ENCODE assay signal across 8 mouse cellular contexts in genomic region chr17:29436871-29437534, GRCm38 (mm10). TPM values are rescaled to one million over a fixed set of nuclear protein-coding genes. Genes with fewer than 3 reads are reported as not detected.
A peak's percentile ranks its signal among the peaks of the same experiment; 100 is the strongest.
DNase-seq lines count a peak whose midpoint lies in the region; ATAC-seq and TF ChIP-seq lines count a peak whose summit lies in the region.

No protein-coding gene starts in this region.

- no peak overlapping the region for H3ac ChIP-seq in myocyte (ENCODE audit: control insufficient read depth, insufficient read length)

- H3K4me3 ChIP-seq in E14TG2a.4 (replicated peaks; ENCODE audit: low read length) (peak overlapping the region; percentile 74), myocyte (peak overlapping the region; percentile 18)
- peak overlapping the region; percentile 54 for H3K4me3 ChIP-seq in forebrain, embryonic 10.5 days
- peak overlapping the region; percentile 52 for H3K4me3 ChIP-seq in heart, embryonic 15.5 days
- peak overlapping the region; percentile 66 for H3K4me3 ChIP-seq in liver, embryonic 12.5 days
- peak overlapping the region; percentile 30 for H3K4me3 ChIP-seq in stomach, embryonic 14.5 days (ENCODE audit: low read depth, low read length)

- peak overlapping the region; percentile 91 for H3K27ac ChIP-seq in forebrain, embryonic 10.5 days
- peak overlapping the region; percentile 93 for H3K27ac ChIP-seq in heart, embryonic 15.5 days
- H3K27ac ChIP-seq in liver, embryonic 12.5 days = peak overlapping the region; percentile 99
- H3K27ac ChIP-seq in stomach, embryonic 14.5 days (ENCODE audit: low read length) = peak overlapping the region; percentile 66; the same call in 1 of the 2 replicates

- H3K79me2 ChIP-seq in myocyte (ENCODE audit: control insufficient read depth, insufficient read depth) = no peaks in the 10 kb centered on the region

- ATAC-seq in heart, embryonic 15.5 days (replicated peaks; ENCODE audit: insufficient number of reproducible peaks, insufficient read depth, low FRiP score, low read depth) = peak; percentile 86
- ATAC-seq in liver, embryonic 12.5 days = peak; percentile 82
- ATAC-seq in stomach, embryonic 14.5 days (ENCODE audit: insufficient number of reproducible peaks, insufficient read depth, low FRiP score, low read depth) = peak; percentile 73; the same call in 1 of the 2 replicates

- H3K36me3 ChIP-seq in E14TG2a.4 (ENCODE audit: insufficient read depth, low read length) = no peaks in the 10 kb centered on the region
- H3K36me3 ChIP-seq in forebrain, embryonic 10.5 days (replicated peaks) = no peaks in the 10 kb centered on the region
- no peaks in the 10 kb centered on the region for H3K36me3 ChIP-seq in heart, embryonic 15.5 days
- H3K36me3 ChIP-seq in liver, embryonic 12.5 days = no peaks in the 10 kb centered on the region
- H3K36me3 ChIP-seq in myocyte (ENCODE audit: control insufficient read depth, insufficient read depth) = no peaks in the 10 kb centered on the region
- H3K36me3 ChIP-seq in stomach, embryonic 14.5 days (ENCODE audit: control insufficient read depth, insufficient read depth, low read length) = no peaks in the 10 kb centered on the region

- TF ChIP-seq POLR2A in myocyte (IDR thresholded peaks at IDR 0.05; ENCODE audit: insufficient read length, low read depth) = no peak

- no peak for TF ChIP-seq CTCF in E14TG2a.4 (conservative IDR thresholded peaks at IDR 0.05; ENCODE audit: low read length)

- peaks cover 77% of the 10 kb centered on the region for H3K4me1 ChIP-seq in E14TG2a.4 (replicated peaks; ENCODE audit: low read depth, low read length)
- peaks cover 75% of the 10 kb centered on the region for H3K4me1 ChIP-seq in forebrain, embryonic 10.5 days
- peaks cover 84% of the 10 kb centered on the region for H3K4me1 ChIP-seq in heart, embryonic 15.5 days (replicated peaks)
- H3K4me1 ChIP-seq in liver, embryonic 12.5 days = peaks cover 99% of the 10 kb centered on the region
- peaks cover 6% of the 10 kb centered on the region; the same call in 1 of the 2 replicates for H3K4me1 ChIP-seq in stomach, embryonic 14.5 days (ENCODE audit: control insufficient read depth, insufficient read depth, low read length)

- H3K9ac ChIP-seq in heart, embryonic 15.5 days = peak overlapping the region; percentile 54
- peak overlapping the region; percentile 85 for H3K9ac ChIP-seq in liver, embryonic 12.5 days
- no peak overlapping the region; the same call in 1 of the 2 replicates for H3K9ac ChIP-seq in stomach, embryonic 14.5 days (replicated peaks; ENCODE audit: low read depth, low read length)

- H3K27me3 ChIP-seq in E14TG2a.4 (ENCODE audit: insufficient read depth, low read length) (peaks cover 2% of the 10 kb centered on the region; the same call in 1 of the 2 replicates), myocyte (ENCODE audit: control insufficient read depth, insufficient read depth, insufficient read length) (no peaks in the 10 kb centered on the region)
- peaks cover 11% of the 10 kb centered on the region; the same call in 1 of the 2 replicates for H3K27me3 ChIP-seq in forebrain, embryonic 10.5 days (ENCODE audit: poor library complexity, severe bottlenecking)
- no peaks in the 10 kb centered on the region for H3K27me3 ChIP-seq in heart, embryonic 15.5 days
- H3K27me3 ChIP-seq in liver, embryonic 12.5 days (replicated peaks) = peaks cover 8% of the 10 kb centered on the region; the same call in 1 of the 2 replicates
- no peaks in the 10 kb centered on the region for H3K27me3 ChIP-seq in stomach, embryonic 14.5 days (ENCODE audit: control insufficient read depth, insufficient read depth, low read length)

- whole genome bisulfite sequencing in forebrain, embryonic 10.5 days = 0% methylated on average over 36 of the region's 36 CpGs
- 2% methylated on average over 35 of the region's 36 CpGs for WGBS in heart, embryonic 15.5 days
- WGBS in liver, embryonic 12.5 days (ENCODE audit: insufficient replicate concordance) = 2% methylated on average over 30 of the region's 36 CpGs
- WGBS in stomach, embryonic 14.5 days = 2% methylated on average over 36 of the region's 36 CpGs

- no peaks in the 10 kb centered on the region for H3K9me3 ChIP-seq in E14TG2a.4 (ENCODE audit: low read length)
- no peaks in the 10 kb centered on the region for H3K9me3 ChIP-seq in forebrain, embryonic 10.5 days
- no peaks in the 10 kb centered on the region for H3K9me3 ChIP-seq in heart, embryonic 15.5 days (replicated peaks)
- H3K9me3 ChIP-seq in liver, embryonic 12.5 days (replicated peaks) = no peaks in the 10 kb centered on the region
- H3K9me3 ChIP-seq in stomach, embryonic 14.5 days (ENCODE audit: control insufficient read depth, low read depth, low read length) = no peaks in the 10 kb centered on the region

- peak overlapping the region; percentile 83 for H3K4me2 ChIP-seq in heart, embryonic 15.5 days
- peak overlapping the region; percentile 69 for H3K4me2 ChIP-seq in liver, embryonic 12.5 days
- H3K4me2 ChIP-seq in myocyte (ENCODE audit: low read depth) = peak overlapping the region; percentile 72
- H3K4me2 ChIP-seq in stomach, embryonic 14.5 days (replicated peaks; ENCODE audit: low read depth, low read length) = peak overlapping the region; percentile 70

- DNase-seq in c-Kit-negative CD71-positive TER-119-positive erythroid progenitor cells, embryonic 14.5 days (ENCODE audit: low read depth, low spot score) = peak; percentile 74
- peak; percentile 81 for DNase-seq in forebrain, embryonic 10.5 days (ENCODE audit: extremely low spot score, low spot score)
- DNase-seq in kidney, postnatal 14 days = peak; percentile 83

TF ChIP-seq in myocyte, 11 proteins besides CTCF, POLR2A, EP300 and RAD21:
- peak in 1 of 3 experiments; percentile 63 for TF ChIP-seq MYOG (IDR thresholded peaks at IDR 0.05; ENCODE audit: control insufficient read depth in 1 of 3, insufficient read depth in 1 of 3, insufficient read length in 2 of 3, low read depth in 2 of 3)
- TF ChIP-seq TCF3 (IDR thresholded peaks at IDR 0.05; ENCODE audit: insufficient read length, low read depth) = no peak
- no peak for TF ChIP-seq POLR2AphosphoS2 (IDR thresholded peaks at IDR 0.05; ENCODE audit: insufficient read length, low read depth)
- no peak for TF ChIP-seq E2F4 (IDR thresholded peaks at IDR 0.05; ENCODE audit: insufficient read depth)
- TF ChIP-seq MYOD1 (IDR thresholded peaks at IDR 0.05; ENCODE audit: control insufficient read depth in 1 of 3, insufficient read length in 2 of 3, low read depth in 2 of 3) = peak in 2 of 3 experiments; percentile 10 to 45
- TF ChIP-seq TCF12 (IDR thresholded peaks at IDR 0.05; ENCODE audit: insufficient read depth, poor library complexity, severe bottlenecking) = no peak
- TF ChIP-seq REST (IDR thresholded peaks at IDR 0.05; ENCODE audit: insufficient read depth, insufficient read length) = no peak
- TF ChIP-seq MAX (IDR thresholded peaks at IDR 0.05; ENCODE audit: low read depth) = no peak
- no peak for TF ChIP-seq SRF (IDR thresholded peaks at IDR 0.05; ENCODE audit: control insufficient read depth, insufficient read length, low read depth)
- TF ChIP-seq CEBPB (IDR thresholded peaks at IDR 0.05; ENCODE audit: insufficient read depth, poor library complexity, severe bottlenecking) = no peak
- TF ChIP-seq USF1 (IDR thresholded peaks at IDR 0.05; ENCODE audit: low read depth) = no peak
TF ChIP-seq in myocyte: peak in this region for 2.

RNA-seq across cellular contexts. Expression of gene Pim1, which starts 53.5 kb away (rescaled TPM):
- polyA plus RNA-seq in forebrain, embryonic 10.5 days (2016; fragmentation: Nextera tagmentation; extraction: Ambion mirVana) = 32.2 and 33.1 TPM in 2 replicates
- polyA plus RNA-seq in heart, embryonic 15.5 days (2015; fragmentation: Nextera tagmentation; extraction: Ambion mirVana) = 17.9 and 18.2 TPM in 2 replicates
- 112 and 114 TPM in 2 replicates for polyA plus RNA-seq in liver, embryonic 12.5 days (2016; fragmentation: Nextera tagmentation; extraction: Ambion mirVana)
- polyA plus RNA-seq in myocyte (2012; fragmentation: generic; extraction: Trizol) = 16.3 TPM
- 10.1 TPM in 2 replicates for polyA plus RNA-seq in stomach, embryonic 14.5 days (2014; fragmentation: Nextera tagmentation; extraction: Ambion mirVana)

Comparison
In these comparisons a context has a peak if more than half of its experiments do, and no peak if none do; other contexts are left out.
1. Peak in every context shown above with its lines: DNase-seq, ATAC-seq, H3K4me3 ChIP-seq and H3K27ac ChIP-seq.
2. H3K4me3 ChIP-seq: peak in every context shown above with its lines; median percentile 74 in E14TG2a.4; 66 in liver, embryonic 12.5 days; 54 in forebrain, embryonic 10.5 days; 52 in heart, embryonic 15.5 days; 30 in stomach, embryonic 14.5 days; 18 in myocyte.